Mouse (Mus musculus) small intestine, adult 2 months (tissue): ENCODE measurements at regions not wholly inside any gene's neighbourhood (a gene's known extent, or its start where the extent isn't known, plus 50 kb on each side); places are given as distances from the start of the nearest gene placed in this dataset.

ENCODE experiments used
- CTCF ChIP-seq: fragments of 200-500 bp; IDR thresholded peaks from 2 replicates; pipeline ENCODE4 v1.5.1; 2012; ENCODE audit warnings: low read depth, mild to moderate bottlenecking, control low read depth, inconsistent platforms, low read length, moderate library complexity, mixed read lengths; ENCODE audit not compliant: insufficient replicate concordance, insufficient read length; ENCODE audit errors: extremely low read depth
- POLR2A ChIP-seq: fragments of 200-500 bp; IDR thresholded peaks from 2 replicates; pipeline ENCODE4 v1.6.1; 2012; ENCODE audit warnings: low read depth, mild to moderate bottlenecking, control low read depth, inconsistent platforms, low read length, moderate library complexity

DNA sequence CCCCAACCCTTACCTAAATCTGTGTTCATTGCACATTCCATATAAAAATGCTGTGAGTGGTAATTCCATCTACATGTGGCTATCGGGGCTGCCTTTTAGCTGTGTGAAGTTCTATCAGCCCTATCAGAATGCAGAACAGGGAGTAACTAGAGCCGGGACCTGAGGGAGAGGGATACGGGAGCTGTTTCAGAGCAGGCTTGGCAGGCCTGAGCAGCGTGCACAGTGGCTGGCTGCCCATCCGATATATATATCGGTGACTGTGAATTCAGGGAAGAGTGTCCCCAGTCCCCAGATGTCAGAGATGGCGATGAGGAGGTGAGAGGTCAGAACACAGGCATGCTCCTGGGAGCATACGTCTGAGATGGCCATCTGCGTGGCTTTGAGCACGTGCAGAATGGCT is 79.0 kb downstream of the Arl4c start:
- no peak for TF ChIP-seq CTCF
- no peak for TF ChIP-seq POLR2A
